Mouse (Mus musculus): ENCODE measurements at regions not wholly inside any gene's neighbourhood (a gene's known extent, or its start where the extent isn't known, plus 50 kb on each side); places are given as distances from the start of the nearest gene placed in this dataset.
"Not testable (repeated sequence)": the region's sequence is repeated elsewhere in the genome, so short reads cannot be mapped to it uniquely, and the experiment has no call there.

DNA sequence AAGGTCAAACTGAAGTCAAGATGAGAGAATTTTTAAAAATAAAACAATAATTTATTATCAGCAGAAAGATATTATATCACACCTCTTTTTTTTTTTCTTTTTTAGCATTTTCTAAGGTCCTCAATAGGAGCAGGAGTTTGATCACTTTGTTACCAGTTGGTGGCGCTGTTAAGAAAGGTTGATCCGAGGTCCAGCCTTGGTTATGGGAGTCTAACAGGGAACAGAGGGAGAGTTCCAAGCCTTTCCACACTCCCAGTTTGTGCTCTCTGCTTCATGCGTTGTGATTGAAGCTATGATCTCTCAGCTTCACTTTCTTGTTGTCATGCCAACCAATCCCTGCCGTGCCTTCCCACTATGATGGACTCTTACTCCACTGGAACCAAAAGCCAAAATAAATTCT, 83.8 kb downstream of the Fam174a start:
- DNase-seq: peak in 1 of 2 experiments; percentile 1

- peak; percentile 25 to 31 for DNase-seq
Measured at GRCm38 (mm10) chr1:95399764-95400163, 86.3 kb downstream of the Fam174a start.

DNA sequence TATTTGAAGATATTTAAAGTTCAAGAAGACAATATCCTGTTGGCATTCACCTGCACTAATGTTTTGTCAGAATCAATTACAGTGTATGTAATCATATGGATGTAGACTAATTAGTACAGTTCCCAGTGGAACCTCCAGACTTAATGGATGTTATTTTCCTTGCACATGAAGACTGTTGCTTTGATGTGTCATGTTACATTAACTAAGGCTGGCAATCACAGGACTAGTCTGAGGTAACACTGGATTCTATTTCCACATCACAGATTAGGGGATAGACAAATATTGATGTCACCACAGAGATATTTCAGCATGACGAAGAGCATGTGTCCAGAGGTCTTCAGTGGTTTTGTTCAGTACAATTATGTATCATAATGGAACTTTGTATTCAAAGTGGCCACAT, 108.8 kb downstream of the Fam174a start:
- DNase-seq: no peak

- DNase-seq: no peak
Measured at GRCm38 (mm10) chr1:95425420-95425819, 112.0 kb downstream of the Fam174a start.

GRCm38 (mm10) chr1:95437155-95437554, 123.7 kb downstream of the Fam174a start:
- no peak for DNase-seq

GRCm38 (mm10) chr1:95445541-95445940, 132.1 kb downstream of the Fam174a start:
- DNase-seq: no peak

GRCm38 (mm10) chr1:95448962-95449558, 135.6 kb downstream of the Fam174a start:
- DNase-seq: peak in 1 of 2 experiments; percentile 3

- DNase-seq: no peak
Measured at GRCm38 (mm10) chr1:95450920-95451332, 137.5 kb downstream of the Fam174a start.

GRCm38 (mm10) chr1:95451755-95452154, 138.3 kb downstream of the Fam174a start:
- peak; percentile 44 to 73 for DNase-seq

DNA sequence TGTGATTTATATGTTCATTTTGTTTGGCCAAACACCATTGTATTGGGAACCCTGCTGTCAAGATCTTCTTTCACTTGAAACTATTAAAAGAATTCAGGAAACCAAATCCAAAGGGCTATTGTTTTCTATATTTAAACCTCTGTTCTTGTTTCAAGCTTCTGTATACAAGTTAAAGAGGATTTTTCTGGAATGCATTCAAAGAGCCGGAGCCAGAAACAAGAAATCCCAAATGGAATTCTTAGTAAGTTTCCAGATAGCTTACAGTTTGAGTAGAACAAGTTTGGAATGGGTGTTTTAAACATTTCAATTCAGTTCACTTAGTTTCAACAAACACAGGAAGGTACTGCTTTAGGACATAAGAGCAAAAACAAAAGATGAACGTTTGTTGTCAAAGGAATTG, 140.8 kb downstream of the Fam174a start:
- DNase-seq: no peak

DNA sequence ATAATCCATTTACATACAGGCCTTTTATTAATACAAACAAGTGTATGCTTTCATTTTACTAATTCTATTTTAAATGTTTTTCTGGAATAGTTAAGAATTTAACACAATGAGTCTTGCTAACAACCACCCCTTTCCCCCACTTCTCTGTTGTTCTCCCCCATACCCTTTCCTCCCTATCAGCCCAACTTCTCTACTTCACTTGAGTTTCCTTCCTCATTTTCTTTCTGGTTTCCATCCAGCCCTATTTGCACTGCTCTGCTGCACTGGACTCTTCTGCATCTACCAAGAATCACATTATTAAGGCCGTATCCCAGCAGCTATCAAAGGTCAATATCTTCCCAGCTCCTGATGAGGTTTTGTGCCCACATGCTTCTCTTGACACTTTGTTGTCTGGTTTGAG, 145.9 kb downstream of the Fam174a start:
- DNase-seq: no peak

DNA sequence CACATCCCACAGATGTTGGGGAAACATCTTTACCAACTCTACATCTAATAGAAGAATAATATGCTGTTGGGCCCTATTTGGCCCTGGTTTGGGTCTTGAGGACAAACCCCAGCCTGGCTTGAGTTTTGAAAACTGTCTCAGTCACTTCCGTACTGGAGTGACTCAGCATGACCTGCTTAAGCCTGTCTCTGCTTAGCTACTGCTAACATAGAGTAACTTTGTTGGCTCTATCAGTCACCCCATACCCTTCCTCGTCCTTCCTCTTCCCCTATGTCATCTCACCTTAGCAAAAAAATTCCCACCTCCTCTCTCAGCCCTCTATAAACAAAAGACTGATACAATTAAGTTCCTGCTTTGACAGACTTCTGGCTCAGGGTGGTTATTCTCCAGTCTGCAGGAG, 154.7 kb downstream of the Fam174a start:
- no peak for DNase-seq

DNA sequence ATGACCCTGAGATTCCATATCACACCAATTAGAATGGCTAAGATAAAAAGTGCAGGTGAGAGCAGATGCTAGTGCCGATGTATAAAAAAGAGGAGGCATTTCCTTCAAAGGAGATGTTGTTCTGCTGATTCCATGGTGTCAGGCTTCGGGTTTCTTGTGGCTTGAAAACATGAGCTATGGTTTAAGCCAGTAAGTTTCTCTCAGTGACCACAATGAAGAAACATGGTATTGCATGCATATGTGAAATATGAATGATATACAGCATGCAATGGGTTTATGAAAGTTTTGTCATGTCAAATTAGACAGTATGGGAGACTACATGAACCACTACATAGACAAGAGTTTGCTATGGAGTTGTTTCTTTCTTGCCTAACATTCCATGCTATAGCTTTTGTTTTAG, 155.3 kb downstream of the Fam174a start:
- DNase-seq: no peak

GRCm38 (mm10) chr1:95470491-95470890, 157.1 kb downstream of the Fam174a start:
- DNase-seq: no peak

- no peak for DNase-seq
Measured at GRCm38 (mm10) chr1:95493004-95493403, 174.4 kb downstream of the St8sia4 start.

DNA sequence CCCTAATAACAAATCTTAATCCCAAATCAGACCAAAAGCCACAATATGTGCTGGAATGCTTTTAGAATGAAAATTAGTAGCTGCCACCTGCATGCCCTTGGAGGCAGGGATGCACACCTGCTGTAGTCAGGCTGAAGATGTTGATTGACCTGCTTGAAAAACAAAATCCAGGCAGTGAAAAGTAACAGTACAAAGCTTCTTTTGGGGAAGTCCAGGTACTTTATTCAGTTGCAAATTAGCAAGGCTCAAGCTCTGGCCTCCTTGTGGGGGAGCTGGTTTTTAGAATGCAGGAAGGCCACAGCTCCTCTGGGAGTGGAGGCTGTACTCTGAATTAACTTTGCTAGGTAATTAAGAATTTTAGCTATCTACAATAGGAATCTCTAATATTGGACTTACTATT, 166.7 kb downstream of the St8sia4 start:
- not testable (repeated sequence) for DNase-seq

DNA sequence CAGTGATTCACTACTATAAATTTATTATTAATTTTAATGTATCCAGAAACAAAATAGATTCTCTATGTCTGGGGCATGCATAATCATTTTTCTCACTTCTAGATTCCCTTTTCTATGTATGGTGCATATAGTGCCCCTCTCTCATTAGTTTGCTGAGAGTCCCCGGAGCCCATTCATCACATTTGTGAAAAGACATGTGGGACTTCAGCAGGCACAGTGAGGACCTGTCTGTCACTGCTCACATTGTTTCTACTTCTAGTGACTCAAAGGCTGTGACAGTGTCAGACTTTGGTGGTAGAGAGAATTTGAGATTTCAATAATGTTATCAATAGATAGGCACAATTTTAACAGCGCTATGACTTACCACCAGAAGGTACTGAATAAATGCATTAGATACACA, 158.7 kb downstream of the St8sia4 start:
- DNase-seq: no peak

DNA sequence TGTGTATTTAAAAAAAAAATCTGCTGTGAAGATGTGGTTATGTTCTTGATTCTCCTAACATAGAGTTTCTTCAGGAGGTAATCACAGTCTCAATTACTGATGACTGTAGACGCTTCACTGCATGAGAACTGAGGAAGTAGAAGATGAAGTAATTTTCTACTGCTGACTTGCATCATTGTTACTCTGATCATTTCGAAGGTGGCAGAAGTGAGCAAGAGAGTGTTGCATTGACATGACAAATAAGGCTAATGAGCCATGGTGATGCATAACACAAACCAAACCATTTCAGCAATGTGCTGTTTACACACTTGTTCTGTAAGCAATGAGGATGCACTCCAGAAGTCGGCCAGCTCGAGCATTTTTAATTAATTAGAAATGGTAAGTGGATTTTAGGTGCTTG, 138.6 kb downstream of the St8sia4 start:
- no peak for DNase-seq

DNA sequence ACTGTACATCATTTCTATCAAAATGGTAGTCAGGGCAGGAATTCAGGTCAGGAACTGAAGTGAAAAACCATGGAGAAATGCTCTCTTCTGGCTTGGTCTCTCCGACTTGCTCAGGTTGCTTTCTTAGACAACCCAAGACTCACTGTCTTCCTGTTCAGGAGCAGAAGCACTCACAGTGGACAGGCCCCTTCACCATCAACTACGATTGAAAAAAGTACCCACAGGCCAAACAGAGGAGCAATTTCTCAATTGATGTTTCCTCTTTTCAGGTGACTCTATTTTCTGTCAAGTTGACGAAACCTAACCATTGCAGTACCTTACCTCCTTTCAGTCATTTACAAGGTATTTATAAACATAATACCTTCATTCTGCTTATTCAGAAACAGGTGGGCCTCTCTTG, 136.4 kb downstream of the St8sia4 start:
- DNase-seq: no peak

All from cerebellum, postnatal 14 days (tissue).